Mouse (Mus musculus) heart, adult 2 months (tissue): ENCODE results near the gene Amacr.

Source experiments
- CTCF ChIP-seq: fragments of 200-600 bp; IDR thresholded peaks from 2 replicates; pipeline ENCODE4 v1.8.1; 2022; ENCODE audit warnings: antibody characterized with exemption, mild to moderate bottlenecking, moderate library complexity
- EP300 ChIP-seq: fragments of 200-500 bp; IDR thresholded peaks from 2 replicates; pipeline ENCODE4 v1.6.1; 2011; ENCODE audit warnings: low read depth, low read length, control low read depth; ENCODE audit not compliant: insufficient read depth
- POLR2A ChIP-seq: fragments of 200-500 bp; IDR thresholded peaks from 2 replicates; pipeline ENCODE4 v1.6.1; 2011; ENCODE audit warnings: mild to moderate bottlenecking, low read depth, low read length, control low read depth; ENCODE audit not compliant: insufficient read depth

- TF ChIP-seq EP300, result no peak
- no peak for TF ChIP-seq CTCF
- no peak for TF ChIP-seq POLR2A
Observed at GRCm38 (mm10) chr15:11037711-11038110, 56.2 kb downstream of the Amacr start, which contains the start of gene Rxfp3.
